Mouse (Mus musculus) heart, embryonic 13.5 days (tissue): ENCODE measurements at regions not wholly inside any gene's neighbourhood (a gene's known extent, or its start where the extent isn't known, plus 50 kb on each side); places are given as distances from the start of the nearest gene placed in this dataset.

Experiments used
- ATAC-seq: fragments of 200-750 bp; cut with Nextera tagmentation; 2 replicates; pipeline ENCODE4 v1.8.0; 2017; ENCODE audit warnings: moderate TSS enrichment; ENCODE audit not compliant: insufficient number of reproducible peaks, low FRiP score, low TSS enrichment; ENCODE audit errors: extremely low read depth
- H3K27ac ChIP-seq: fragments of 300-500 bp; sonication (generic); replicated peaks from 2 replicates; pipeline ENCODE4 v1.5.1; 2015; ENCODE audit warnings: moderate library complexity, mild to moderate bottlenecking, inconsistent platforms
- H3K27me3 ChIP-seq: fragments of 300-500 bp; sonication (generic); replicated peaks from 2 replicates; pipeline ENCODE4 v1.6.1; 2015; ENCODE audit warnings: mild to moderate bottlenecking, inconsistent platforms
- H3K36me3 ChIP-seq: fragments of 300-500 bp; sonication (generic); 2 replicates; pipeline ENCODE4 v1.6.1; 2015; ENCODE audit warnings: mild to moderate bottlenecking, inconsistent platforms
- H3K4me1 ChIP-seq: fragments of 300-500 bp; sonication (generic); 2 replicates; pipeline ENCODE4 v1.6.1; 2015; ENCODE audit warnings: inconsistent platforms
- H3K4me2 ChIP-seq: fragments of 300-500 bp; sonication (generic); 2 replicates; pipeline ENCODE4 v1.6.1; 2015; ENCODE audit warnings: inconsistent platforms, mild to moderate bottlenecking, moderate library complexity
- H3K4me3 ChIP-seq: fragments of 300-500 bp; sonication (generic); 2 replicates; pipeline ENCODE4 v1.5.1; 2015; ENCODE audit warnings: moderate library complexity, mild to moderate bottlenecking, inconsistent platforms
- H3K9ac ChIP-seq: fragments of 300-500 bp; sonication (generic); 2 replicates; pipeline ENCODE4 v1.6.1; 2015; ENCODE audit warnings: inconsistent platforms, mild to moderate bottlenecking, moderate library complexity
- H3K9me3 ChIP-seq: fragments of 300-500 bp; sonication (generic); 2 replicates; pipeline ENCODE4 v1.6.1; 2016; ENCODE audit warnings: inconsistent platforms
- WGBS: fragments of 180-500 bp; shearing (Covaris S2); methylation state at CpG from one replicate; pipeline ENCODE4 v1.1.7; 2015; ENCODE audit warnings: mixed read lengths; 5-methylcytosine and 5-hydroxymethylcytosine counted together

DNA sequence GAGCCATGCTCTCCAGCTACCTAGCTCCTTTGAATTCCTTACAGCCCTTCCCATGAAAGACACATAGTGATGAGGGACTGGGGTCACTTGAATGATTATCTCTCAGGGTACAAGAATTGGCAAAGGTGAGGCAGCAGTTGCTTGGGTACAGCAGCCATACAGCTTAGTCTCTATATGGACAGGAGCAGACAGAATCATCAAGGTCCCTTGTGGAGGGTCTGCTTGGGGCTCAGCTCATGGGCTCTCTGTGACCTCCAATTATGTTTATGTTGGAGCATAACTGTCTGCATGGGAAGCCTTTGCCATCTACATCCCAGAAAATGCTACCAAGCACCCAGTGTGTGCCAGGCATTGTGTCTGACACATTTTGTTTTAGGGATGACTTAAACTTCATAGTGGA is 118.4 kb upstream of the Lhcgr start:
- Histone ChIP-seq H3K27me3 (no peaks in the 10 kb centered on the region), H3K9me3 (no peaks in the 10 kb centered on the region), H3K9ac (no peak overlapping the region), H3K4me2 (no peak overlapping the region), H3K36me3 (no peaks in the 10 kb centered on the region), H3K4me1 (peaks cover 5% of the 10 kb centered on the region), H3K4me3 (no peak overlapping the region), H3K27ac (no peak overlapping the region)
- ATAC-seq, result no peak

DNA sequence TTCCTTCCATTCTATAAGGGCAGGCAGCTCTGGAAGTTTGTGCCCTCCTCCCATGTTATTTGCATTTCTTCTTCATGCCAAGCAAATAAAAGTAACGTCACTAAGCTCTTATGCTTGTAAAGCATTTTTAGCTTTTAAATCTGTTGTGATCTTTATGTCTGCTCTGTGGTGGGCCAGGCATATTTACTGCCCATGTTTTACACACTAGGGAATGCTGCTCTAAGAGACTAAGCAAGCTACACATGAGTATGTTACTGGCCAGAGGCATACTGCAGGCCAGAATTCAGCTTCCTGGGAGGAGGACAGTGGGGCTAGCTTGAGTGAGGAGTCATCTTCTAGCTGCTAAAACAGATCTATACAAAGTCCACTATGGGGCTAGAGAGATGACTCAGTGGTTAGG is 110.0 kb upstream of the Lhcgr start:
- Histone ChIP-seq H3K4me1 (no peaks in the 10 kb centered on the region), H3K27ac (no peak overlapping the region), H3K4me3 (no peak overlapping the region), H3K4me2 (no peak overlapping the region), H3K27me3 (no peaks in the 10 kb centered on the region), H3K9me3 (no peaks in the 10 kb centered on the region), H3K36me3 (no peaks in the 10 kb centered on the region), H3K9ac (no peak overlapping the region)
- WGBS, result 82% methylated on average over 1 of the region's 1 CpGs
- ATAC-seq, result no peak

DNA sequence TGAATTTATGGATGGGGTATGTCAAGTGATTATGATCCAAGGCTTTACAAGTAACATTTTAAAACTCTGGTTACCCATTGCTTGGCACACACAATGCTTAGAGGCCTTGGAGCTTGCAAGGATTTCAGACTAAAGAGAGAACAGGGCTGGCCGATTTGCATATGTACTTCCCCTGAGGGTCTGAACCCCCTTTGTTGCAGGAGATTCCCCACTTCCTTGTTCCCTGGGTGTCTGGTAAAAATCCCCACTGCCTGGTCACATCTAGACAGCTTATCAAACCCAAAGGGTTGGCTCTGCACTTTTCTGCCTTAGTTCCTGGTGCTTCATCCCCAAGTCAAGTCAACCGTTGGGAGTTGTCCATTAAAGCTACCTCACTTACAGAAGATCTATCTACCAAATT is 109.1 kb upstream of the Lhcgr start:
- Histone ChIP-seq H3K4me2 (no peak overlapping the region), H3K4me1 (no peaks in the 10 kb centered on the region), H3K4me3 (no peak overlapping the region), H3K27me3 (no peaks in the 10 kb centered on the region), H3K27ac (no peak overlapping the region), H3K36me3 (no peaks in the 10 kb centered on the region), H3K9ac (no peak overlapping the region), H3K9me3 (no peaks in the 10 kb centered on the region)
- no peak for ATAC-seq
- 76% methylated on average over 2 of the region's 2 CpGs for WGBS

DNA sequence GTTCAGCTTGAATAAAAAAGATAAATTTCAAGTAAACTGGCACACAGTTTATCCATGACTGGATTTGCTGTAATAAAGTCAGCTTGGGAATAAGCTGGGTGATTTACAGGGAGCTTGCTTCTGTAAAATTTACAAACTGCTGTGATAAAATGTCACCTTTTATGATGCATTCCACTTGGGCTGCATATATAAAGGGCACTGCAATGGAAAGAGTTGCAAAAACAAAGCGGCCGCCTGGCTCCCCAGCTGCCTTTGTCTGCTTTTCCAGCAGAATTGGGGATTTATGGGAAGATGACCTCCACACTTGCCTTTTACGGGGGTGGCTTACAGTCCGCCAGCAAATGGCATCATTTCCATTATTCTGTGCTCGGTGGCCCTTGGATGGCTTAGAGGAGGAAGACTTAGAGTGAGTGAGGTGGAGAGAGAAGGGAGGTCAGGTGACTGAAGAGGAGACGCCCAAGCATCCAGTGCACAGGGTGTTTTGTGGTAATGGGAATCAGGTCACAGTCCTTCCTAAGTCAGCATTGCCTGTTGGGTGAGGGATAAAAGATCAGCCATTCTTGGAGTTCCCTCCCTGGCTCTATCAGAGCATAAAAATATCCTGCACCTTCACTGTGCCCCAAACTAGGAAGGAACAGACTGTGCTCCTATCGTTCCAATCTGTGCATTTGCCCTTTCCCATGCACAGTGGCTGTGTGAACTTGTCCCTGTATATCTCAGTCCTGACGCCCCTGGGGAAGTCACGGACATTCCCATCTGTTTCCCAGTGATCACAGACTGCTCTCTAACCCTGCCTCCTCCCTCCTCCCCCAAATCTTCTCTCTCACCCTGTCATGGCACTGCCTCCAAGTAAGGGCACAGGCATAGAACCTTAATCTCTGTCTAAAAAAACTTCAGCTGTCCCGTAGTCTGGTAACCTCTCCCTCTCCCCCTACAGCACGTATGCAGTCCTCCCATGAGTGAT is 107.2 kb upstream of the Lhcgr start:
- Histone ChIP-seq H3K9me3 (no peaks in the 10 kb centered on the region), H3K4me3 (no peak overlapping the region), H3K4me2 (no peak overlapping the region), H3K27ac (no peak overlapping the region), H3K27me3 (no peaks in the 10 kb centered on the region), H3K36me3 (no peaks in the 10 kb centered on the region), H3K9ac (no peak overlapping the region), H3K4me1 (no peaks in the 10 kb centered on the region)
- no peak for ATAC-seq
- 59% methylated on average over 11 of the region's 11 CpGs for WGBS

DNA sequence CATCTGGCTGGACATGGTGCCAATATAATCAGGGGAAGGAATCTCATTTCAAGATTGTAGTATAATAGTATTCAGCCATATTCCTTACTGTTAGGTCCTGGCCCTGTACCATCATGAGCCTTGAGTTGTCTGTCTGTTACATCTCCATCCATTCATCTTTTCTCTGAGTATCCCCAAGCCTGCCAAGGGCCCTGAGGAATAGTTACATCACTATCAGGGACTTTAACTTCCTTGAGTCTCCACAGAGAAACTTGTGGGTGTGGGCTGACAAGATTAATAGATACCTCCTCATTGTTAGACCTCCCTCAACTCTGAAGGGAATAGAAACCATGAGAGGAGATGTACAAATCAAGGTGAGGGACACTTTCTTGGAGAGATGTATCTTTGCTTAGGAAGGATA is 101.7 kb upstream of the Lhcgr start:
- no peaks in the 10 kb centered on the region for H3K4me1 ChIP-seq
- H3K36me3 ChIP-seq, result no peaks in the 10 kb centered on the region
- H3K27ac ChIP-seq, result no peak overlapping the region
- no peak overlapping the region for H3K9ac ChIP-seq
- H3K27me3 ChIP-seq, result no peaks in the 10 kb centered on the region
- no peak overlapping the region for H3K4me2 ChIP-seq
- no peaks in the 10 kb centered on the region for H3K9me3 ChIP-seq
- no peak for ATAC-seq
- H3K4me3 ChIP-seq, result no peak overlapping the region

DNA sequence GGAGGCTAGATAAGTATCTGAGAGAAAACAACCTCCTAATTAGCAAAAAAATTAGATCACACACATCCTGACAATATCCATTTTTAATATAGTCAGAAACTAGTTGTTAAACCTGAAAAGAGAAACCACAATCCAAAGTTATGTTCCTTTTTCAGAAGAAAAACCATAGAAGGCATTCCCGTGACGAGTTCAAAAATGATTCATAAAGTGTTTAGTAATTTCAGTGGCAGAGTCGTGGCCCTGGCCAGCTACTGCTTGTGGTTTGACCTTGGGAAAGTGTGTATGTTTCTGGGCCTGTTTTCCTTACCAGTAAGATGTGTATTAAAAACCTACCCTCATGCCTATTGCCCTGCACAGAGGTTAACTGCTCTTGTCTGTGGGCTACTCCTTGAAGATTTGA is 93.7 kb upstream of the Lhcgr start:
- 78% methylated on average over 3 of the region's 3 CpGs for WGBS

DNA sequence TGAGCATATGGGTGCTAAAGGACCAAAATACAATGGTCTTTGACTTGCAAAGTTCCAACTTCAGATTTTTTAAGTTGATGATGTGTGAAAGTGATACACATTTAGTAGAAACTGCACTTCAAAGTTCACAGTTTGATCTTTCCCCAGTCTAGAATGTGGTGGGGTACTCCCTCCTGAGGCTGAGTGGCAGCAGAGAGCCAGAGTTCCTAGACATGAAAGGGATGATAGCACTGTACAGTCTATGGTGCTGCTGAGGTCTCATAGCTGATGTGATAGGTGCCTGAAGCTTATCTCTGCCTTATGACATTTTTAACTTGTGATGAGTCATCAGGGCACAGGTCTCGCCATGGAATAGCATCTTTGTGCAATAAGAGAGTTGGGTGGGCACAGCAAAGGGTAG is 87.9 kb upstream of the Lhcgr start:
- Histone ChIP-seq H3K27me3 (no peaks in the 10 kb centered on the region), H3K36me3 (no peaks in the 10 kb centered on the region), H3K9me3 (no peaks in the 10 kb centered on the region), H3K4me1 (peaks cover 5% of the 10 kb centered on the region; the same call in 1 of the 2 replicates), H3K27ac (no peak overlapping the region), H3K4me3 (no peak overlapping the region), H3K4me2 (no peak overlapping the region), H3K9ac (no peak overlapping the region)
- 48% methylated on average over 1 of the region's 1 CpGs for WGBS
- no peak for ATAC-seq

More for the DNA sequence above, 93.7 kb upstream of the Lhcgr start:
- ATAC-seq, result no peak
- no peaks in the 10 kb centered on the region for H3K27me3 ChIP-seq
- H3K4me1 ChIP-seq, result peaks cover 5% of the 10 kb centered on the region; the same call in 1 of the 2 replicates
- no peak overlapping the region for H3K4me3 ChIP-seq
- no peak overlapping the region for H3K4me2 ChIP-seq
- no peak overlapping the region for H3K27ac ChIP-seq
- no peaks in the 10 kb centered on the region for H3K36me3 ChIP-seq
- H3K9me3 ChIP-seq, result no peaks in the 10 kb centered on the region
- H3K9ac ChIP-seq, result no peak overlapping the region

DNA sequence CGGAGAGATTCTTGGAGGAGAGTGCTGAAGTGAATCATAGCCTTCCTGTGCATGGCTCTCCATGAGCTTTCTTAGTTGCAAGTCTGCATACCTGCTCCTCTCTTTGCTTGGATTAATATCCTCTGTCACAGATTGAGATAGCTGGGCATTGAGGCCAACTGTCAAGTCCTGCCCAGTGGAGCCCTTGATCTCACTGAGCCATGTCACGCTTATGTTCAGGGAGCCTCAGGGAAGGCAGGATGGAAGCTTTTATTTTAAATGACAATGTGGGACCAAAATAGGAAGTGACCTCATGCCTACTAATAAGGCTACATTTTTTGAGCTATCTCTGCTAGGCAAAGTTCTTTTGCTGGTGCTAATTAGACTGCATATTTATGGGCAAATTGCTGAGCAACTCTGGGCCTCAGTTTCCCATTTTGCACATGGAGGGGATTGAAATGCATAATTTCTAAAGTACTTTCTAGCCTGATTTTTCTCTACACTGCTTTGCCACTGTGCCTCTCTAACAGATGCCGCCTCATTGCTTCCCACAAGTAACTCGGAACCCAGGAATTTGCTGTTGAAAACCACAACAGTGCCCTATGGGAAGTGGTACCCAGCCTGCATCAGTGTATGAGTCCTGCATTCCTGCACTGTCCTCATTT is 78.7 kb upstream of the Lhcgr start:
- no peak overlapping the region for H3K4me3 ChIP-seq
- peaks cover 7% of the 10 kb centered on the region for H3K4me1 ChIP-seq
- no peak overlapping the region for H3K9ac ChIP-seq
- H3K36me3 ChIP-seq, result no peaks in the 10 kb centered on the region
- WGBS, result 67% methylated on average over 4 of the region's 4 CpGs
- no peak overlapping the region for H3K4me2 ChIP-seq
- H3K27ac ChIP-seq, result no peak overlapping the region
- no peaks in the 10 kb centered on the region for H3K27me3 ChIP-seq
- ATAC-seq, result no peak
- no peaks in the 10 kb centered on the region for H3K9me3 ChIP-seq

DNA sequence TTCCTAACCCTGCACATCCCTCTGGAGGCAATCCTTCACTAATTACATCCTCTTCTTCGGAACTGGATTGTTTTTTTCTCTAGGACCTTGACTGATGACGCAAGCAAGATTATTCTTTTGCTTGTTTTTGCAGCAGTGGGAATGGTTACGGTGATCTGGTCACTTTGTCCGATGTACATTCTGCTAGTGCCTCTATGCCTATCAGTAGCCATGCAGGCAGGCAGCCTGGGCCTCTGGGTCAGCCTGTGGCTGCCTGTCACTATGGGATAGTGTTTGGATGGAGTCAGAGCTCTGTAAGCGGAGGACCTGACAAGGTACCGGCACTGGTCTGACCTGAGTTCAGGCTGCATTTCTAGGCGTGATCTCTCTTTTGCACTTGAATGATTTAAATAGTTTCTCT is 72.8 kb upstream of the Lhcgr start:
- no peak for ATAC-seq
- Histone ChIP-seq H3K36me3 (no peaks in the 10 kb centered on the region), H3K9ac (no peak overlapping the region)

DNA sequence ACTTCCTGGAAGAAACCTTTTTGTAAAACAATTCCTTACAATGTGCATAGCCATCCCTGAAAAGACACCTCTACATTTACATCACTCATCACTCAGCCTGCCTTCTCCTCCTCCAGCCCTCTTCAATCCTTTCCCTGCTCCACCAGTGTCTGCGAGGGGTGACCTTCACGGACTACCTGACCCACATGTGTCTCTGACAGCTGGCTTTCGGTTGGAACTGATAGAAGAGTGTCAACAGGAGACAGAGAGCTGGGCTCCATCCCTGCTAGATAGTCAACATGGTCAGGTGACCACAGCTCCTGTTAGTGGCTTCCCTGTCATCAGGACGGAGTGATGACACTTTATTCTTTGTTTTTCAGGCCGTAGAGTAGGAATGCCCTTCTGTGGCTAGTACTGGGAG is 72.4 kb upstream of the Lhcgr start:
- Histone ChIP-seq H3K4me1 (peaks cover 13% of the 10 kb centered on the region), H3K27me3 (no peaks in the 10 kb centered on the region), H3K36me3 (no peaks in the 10 kb centered on the region), H3K9me3 (no peaks in the 10 kb centered on the region), H3K4me3 (no peak overlapping the region), H3K27ac (no peak overlapping the region), H3K4me2 (no peak overlapping the region), H3K9ac (no peak overlapping the region)
- 35% methylated on average over 5 of the region's 5 CpGs for WGBS
- no peak; the same call in 1 of the 2 replicates for ATAC-seq

More for the DNA sequence above, 72.8 kb upstream of the Lhcgr start:
- 60% methylated on average over 7 of the region's 7 CpGs for WGBS
- H3K27me3 ChIP-seq, result no peaks in the 10 kb centered on the region
- no peak overlapping the region for H3K4me3 ChIP-seq
- peaks cover 10% of the 10 kb centered on the region; the same call in 1 of the 2 replicates for H3K4me1 ChIP-seq
- 0 out of 2 replicates have a peak overlapping the region, but pooled peaks have one; percentile 20 for H3K27ac ChIP-seq
- H3K9me3 ChIP-seq, result no peaks in the 10 kb centered on the region
- H3K4me2 ChIP-seq, result no peak overlapping the region

DNA sequence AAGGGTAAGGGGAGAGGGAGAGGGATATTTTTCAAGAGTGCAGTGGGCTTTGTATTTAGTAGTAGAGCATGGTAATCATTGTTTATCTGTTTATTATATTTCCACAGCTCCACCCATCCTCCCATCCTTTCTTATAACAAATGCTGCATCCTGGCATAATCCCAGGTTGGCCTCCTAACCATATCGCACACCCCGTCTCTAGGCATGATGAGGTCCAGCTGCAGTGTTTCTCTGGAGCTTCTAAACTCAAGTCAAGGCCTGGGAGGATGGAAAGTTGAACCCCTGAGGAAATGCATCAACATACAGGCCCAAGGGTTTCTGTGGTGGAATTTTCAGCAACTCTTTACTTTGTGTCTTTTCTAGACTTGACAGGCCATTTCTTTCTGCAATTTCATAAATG is 69.3 kb upstream of the Lhcgr start:
- 86% methylated on average over 2 of the region's 2 CpGs for WGBS
- Histone ChIP-seq H3K36me3 (no peaks in the 10 kb centered on the region), H3K4me2 (no peak overlapping the region), H3K27ac (no peak overlapping the region), H3K9me3 (no peaks in the 10 kb centered on the region), H3K4me3 (no peak overlapping the region), H3K9ac (no peak overlapping the region), H3K27me3 (no peaks in the 10 kb centered on the region), H3K4me1 (peaks cover 16% of the 10 kb centered on the region)
- no peak for ATAC-seq

DNA sequence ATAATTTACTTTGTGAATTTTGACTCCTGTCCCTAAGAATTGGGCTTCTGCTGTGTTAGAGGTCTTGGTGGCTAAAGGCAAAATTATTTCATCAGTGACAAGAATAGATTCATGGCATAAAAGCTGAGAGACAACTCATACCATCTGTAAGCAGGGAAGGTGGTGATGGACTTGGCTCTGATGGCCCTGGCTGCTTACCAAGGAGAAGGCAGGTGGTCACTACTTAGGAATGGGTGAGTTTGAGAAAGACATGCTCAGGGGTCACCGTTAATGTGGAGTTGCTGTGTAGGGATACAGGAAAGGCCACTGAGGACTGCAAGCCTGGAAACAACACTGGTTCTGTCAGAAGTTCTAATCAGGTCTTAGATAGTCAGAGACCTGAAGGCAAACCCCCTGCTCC is 68.8 kb upstream of the Lhcgr start:
- no peak for ATAC-seq
- Histone ChIP-seq H3K27ac (no peak overlapping the region), H3K36me3 (no peaks in the 10 kb centered on the region), H3K9me3 (no peaks in the 10 kb centered on the region), H3K27me3 (no peaks in the 10 kb centered on the region), H3K4me2 (no peak overlapping the region), H3K4me1 (peaks cover 16% of the 10 kb centered on the region), H3K4me3 (no peak overlapping the region), H3K9ac (no peak overlapping the region)
- WGBS, result 71% methylated on average over 1 of the region's 1 CpGs
